Mouse (Mus musculus) embryonic fibroblast, embryonic 13.5 days (primary cell): ENCODE results near the gene Adora3.

Experiments used
- CTCF ChIP-seq: IDR thresholded peaks from 2 replicates; pipeline ENCODE4 v1.5.1; 2011; ENCODE audit warnings: mild to moderate bottlenecking, control low read depth, low read length, moderate library complexity, borderline replicate concordance; ENCODE audit not compliant: insufficient read depth
- POLR2A ChIP-seq: IDR thresholded peaks from 2 replicates; pipeline ENCODE4 v1.6.1; 2011; ENCODE audit warnings: low read depth, mild to moderate bottlenecking, control low read depth, low read length, moderate library complexity

GRCm38 (mm10) chr3:105824704-105825103 is 46.0 kb upstream of the Adora3 start:
- TF ChIP-seq CTCF (no peak), POLR2A (no peak)
